Mouse (Mus musculus) MEL (cell line): ENCODE measurements around the gene Enox1.

Experiments
- CHD2 ChIP-seq: IDR thresholded peaks from 2 replicates; pipeline ENCODE4 v1.6.1; 2011; ENCODE audit warnings: low read length, improper control_type of control experiment
- CTCF ChIP-seq, 3 experiments: IDR thresholded peaks in 2 of 3; conservative IDR thresholded peaks in 1 of 3; 2 replicates each; pipeline ENCODE4 v1.5.1; 2011 to 2012; ENCODE audit warnings: low read length in 3 of 3, low read depth in 2 of 3, mild to moderate bottlenecking in 2 of 3, improper control_type of control experiment in 1 of 3, inconsistent platforms in 1 of 3, mixed read lengths in 1 of 3, moderate library complexity in 1 of 3; ENCODE audit not compliant: control insufficient read depth in 1 of 3, insufficient read depth in 1 of 3, poor library complexity in 1 of 3, severe bottlenecking in 1 of 3
- GATA1 ChIP-seq: IDR thresholded peaks from 2 replicates; pipeline ENCODE4 v1.6.1; 2011; ENCODE audit warnings: low read depth, low read length, improper control_type of control experiment
- KAT2A ChIP-seq: conservative IDR thresholded peaks from 2 replicates; pipeline ENCODE4 v1.6.1; 2012; ENCODE audit warnings: low read depth, low read length, improper control_type of control experiment, inconsistent platforms
- MXI1 ChIP-seq: IDR thresholded peaks from 2 replicates; pipeline ENCODE4 v1.6.1; 2011; ENCODE audit warnings: mild to moderate bottlenecking, low read depth, low read length, improper control_type of control experiment
- POLR2A ChIP-seq, 2 experiments: IDR thresholded peaks; 2 replicates each; pipeline ENCODE4 v1.6.1; 2011 to 2012; ENCODE audit warnings: low read length in 2 of 2, mild to moderate bottlenecking in 2 of 2, control low read depth in 1 of 2, improper control_type of control experiment in 1 of 2, low read depth in 1 of 2, moderate library complexity in 1 of 2; ENCODE audit not compliant: control insufficient read depth in 1 of 2, insufficient read depth in 1 of 2, poor library complexity in 1 of 2
- POLR2AphosphoS2 ChIP-seq: IDR thresholded peaks from 2 replicates; pipeline ENCODE4 v1.6.1; 2011; ENCODE audit warnings: low read length, improper control_type of control experiment
- RAD21 ChIP-seq: IDR thresholded peaks from 2 replicates; pipeline ENCODE4 v1.6.1; 2011; ENCODE audit warnings: mild to moderate bottlenecking, low read depth, low read length, improper control_type of control experiment
- SMC3 ChIP-seq: IDR thresholded peaks from 2 replicates; pipeline ENCODE4 v1.6.1; 2011; ENCODE audit warnings: low read depth, low read length, improper control_type of control experiment

DNA sequence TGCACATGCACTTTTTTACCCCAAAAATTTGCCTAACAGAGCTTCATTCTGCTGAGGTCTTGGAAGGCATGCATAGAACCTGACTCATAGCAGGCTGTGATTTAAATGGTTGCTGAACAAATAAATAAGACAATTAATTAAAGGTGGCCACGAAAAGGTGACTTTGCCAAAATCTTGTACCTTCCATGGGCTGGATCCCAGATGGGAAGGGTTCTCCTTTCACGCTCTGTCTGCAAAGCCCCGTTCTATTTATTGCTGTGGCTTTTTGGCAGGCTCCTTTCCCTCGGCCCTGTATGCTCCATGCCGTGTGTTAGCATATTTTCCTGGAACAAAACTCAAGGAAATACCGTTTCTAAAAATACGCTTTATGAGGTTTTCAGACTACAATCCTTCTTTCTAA lies 300.3 kb downstream of the Enox1 start:
- TF ChIP-seq CHD2 (no peak), CTCF (IDR thresholded peaks at IDR 0.05 in 2 of 3, conservative IDR thresholded peaks at IDR 0.05 in 1 of 3; ENCODE audit: control insufficient read depth in 1 of 3, insufficient read depth in 1 of 3, low read depth in 2 of 3, low read length in 3 of 3, poor library complexity in 1 of 3, severe bottlenecking in 1 of 3) (no peak), SMC3 (no peak), POLR2AphosphoS2 (no peak), GATA1 (no peak), RAD21 (no peak), KAT2A (no peak), MXI1 (no peak), POLR2A (IDR thresholded peaks at IDR 0.05; ENCODE audit: control insufficient read depth in 1 of 2, insufficient read depth in 1 of 2, low read depth in 1 of 2, low read length in 2 of 2, poor library complexity in 1 of 2) (no peak)
